Mouse (Mus musculus) kidney, postnatal 36 days (tissue): ENCODE measurements around the gene Naa35.
"Not testable (repeated sequence)": the region's sequence is repeated elsewhere in the genome, so short reads cannot be mapped to it uniquely, and the experiment has no call there.

Source experiments
- DNase-seq, 2 experiments: peaks; one replicate each; pipeline ENCODE4 v3.0.0; 2021 to 2022; ENCODE audit warnings: mixed read lengths in 2 of 2

Gene Naa35

GRCm38 (mm10) chr13:59580954-59581353, 4.1 kb upstream of the Naa35 start:
- no peak for DNase-seq

GRCm38 (mm10) chr13:59584481-59584880, 578 bp upstream of the Naa35 start:
- peak; percentile 34 to 52 for DNase-seq

GRCm38 (mm10) chr13:59585648-59586005, 568 bp downstream of the Naa35 start:
- DNase-seq = peak in 1 of 2 experiments; percentile 17

GRCm38 (mm10) chr13:59587201-59587600, 2.1 kb downstream of the Naa35 start:
- DNase-seq = no peak

GRCm38 (mm10) chr13:59589672-59590071, 4.6 kb downstream of the Naa35 start:
- DNase-seq = no peak

- no peak for DNase-seq
Measured at GRCm38 (mm10) chr13:59590691-59591090, 5.6 kb downstream of the Naa35 start.

GRCm38 (mm10) chr13:59592058-59592457, 7.0 kb downstream of the Naa35 start:
- not testable (repeated sequence) for DNase-seq

- no peak for DNase-seq
Measured at GRCm38 (mm10) chr13:59592630-59593029, 7.6 kb downstream of the Naa35 start.

GRCm38 (mm10) chr13:59603096-59603495, 18.0 kb downstream of the Naa35 start:
- DNase-seq = no peak

GRCm38 (mm10) chr13:59604511-59604910, 19.5 kb downstream of the Naa35 start:
- no peak for DNase-seq

GRCm38 (mm10) chr13:59605221-59605922, 20.3 kb downstream of the Naa35 start:
- no peak for DNase-seq

GRCm38 (mm10) chr13:59609885-59610284, 24.8 kb downstream of the Naa35 start:
- no peak for DNase-seq

GRCm38 (mm10) chr13:59610437-59610836, 25.4 kb downstream of the Naa35 start:
- no peak for DNase-seq

- DNase-seq = no peak
Measured at GRCm38 (mm10) chr13:59613868-59614267, 28.8 kb downstream of the Naa35 start.

- DNase-seq = no peak
Measured at GRCm38 (mm10) chr13:59615152-59615551, 30.1 kb downstream of the Naa35 start.

GRCm38 (mm10) chr13:59615554-59615953, 30.5 kb downstream of the Naa35 start:
- no peak for DNase-seq

GRCm38 (mm10) chr13:59618463-59618862, 33.4 kb downstream of the Naa35 start:
- DNase-seq = no peak

- no peak for DNase-seq
Measured at GRCm38 (mm10) chr13:59621643-59622489, 36.8 kb downstream of the Naa35 start.

GRCm38 (mm10) chr13:59624389-59624788, 39.3 kb downstream of the Naa35 start:
- DNase-seq = no peak

GRCm38 (mm10) chr13:59624903-59625302, 39.8 kb downstream of the Naa35 start:
- DNase-seq = peak; percentile 36 to 37

GRCm38 (mm10) chr13:59626739-59627138, 41.7 kb downstream of the Naa35 start:
- DNase-seq = no peak

GRCm38 (mm10) chr13:59634637-59635036, 49.6 kb downstream of the Naa35 start:
- peak in 1 of 2 experiments; percentile 27 for DNase-seq

- no peak for DNase-seq
Measured at GRCm38 (mm10) chr13:59637800-59638199, 52.7 kb downstream of the Naa35 start.
